Mouse (Mus musculus) MEL (cell line): ENCODE data around the gene Syce2. TPM values are rescaled to one million over a fixed set of nuclear protein-coding genes. Genes with fewer than 3 reads are reported as not detected.
A peak's percentile ranks its signal among the peaks of the same experiment; 100 is the strongest.

Source experiments
- DNase-seq: peaks from one replicate; pipeline ENCODE4 v3.0.0; 2011; ENCODE audit warnings: low read depth, low spot score
- H3K27ac ChIP-seq: 2 replicates; pipeline ENCODE4 v1.5.1; 2012; ENCODE audit warnings: low read depth, mild to moderate bottlenecking, control low read depth, low read length, moderate library complexity; ENCODE audit not compliant: control insufficient read depth
- H3K27me3 ChIP-seq, 2 experiments: fragments of 150-350 bp in 1 of 2; sonication (generic) in 1 of 2; 2 replicates each; pipeline ENCODE4 v1.6.1; 2012; ENCODE audit warnings: low read length in 2 of 2, mild to moderate bottlenecking in 2 of 2, improper control_type of control experiment in 1 of 2, moderate library complexity in 1 of 2; ENCODE audit not compliant: insufficient read depth in 2 of 2, control insufficient read depth in 1 of 2
- H3K36me3 ChIP-seq, 2 experiments: 2 replicates each; pipeline ENCODE4 v1.6.1; 2012 to 2014; ENCODE audit warnings: low read length in 2 of 2, improper control_type of control experiment in 1 of 2, inconsistent platforms in 1 of 2, mild to moderate bottlenecking in 1 of 2; ENCODE audit not compliant: insufficient read depth in 2 of 2, control insufficient read depth in 1 of 2
- H3K4me1 ChIP-seq, 2 experiments: fragments of 150-350 bp in 1 of 2; sonication (generic) in 1 of 2; 2 replicates each; pipeline ENCODE4 v1.6.1; 2012; ENCODE audit warnings: low read length in 2 of 2, improper control_type of control experiment in 1 of 2, mild to moderate bottlenecking in 1 of 2; ENCODE audit not compliant: insufficient read depth in 2 of 2, control insufficient read depth in 1 of 2
- H3K4me3 ChIP-seq, 2 experiments: fragments of 150-350 bp in 1 of 2; sonication (generic) in 1 of 2; 2 replicates each; pipeline ENCODE4 v1.5.1; 2012; ENCODE audit warnings: low read depth in 2 of 2, low read length in 2 of 2, mild to moderate bottlenecking in 2 of 2, moderate library complexity in 2 of 2, control low read depth in 1 of 2, improper control_type of control experiment in 1 of 2; ENCODE audit not compliant: control insufficient read depth in 1 of 2, insufficient read depth in 1 of 2
- H3K79me2 ChIP-seq: 2 replicates; pipeline ENCODE4 v1.6.1; 2012; ENCODE audit warnings: mild to moderate bottlenecking, low read length, moderate library complexity; ENCODE audit not compliant: control insufficient read depth, poor library complexity, insufficient read depth
- H3K9ac ChIP-seq: 2 replicates; pipeline ENCODE4 v1.6.1; 2012; ENCODE audit warnings: low read depth, mild to moderate bottlenecking, control low read depth, low read length, moderate library complexity; ENCODE audit not compliant: control insufficient read depth, poor library complexity, severe bottlenecking
- H3K9me3 ChIP-seq: fragments of 150-350 bp; sonication (generic); replicated peaks from 2 replicates; pipeline ENCODE4 v1.6.1; 2012; ENCODE audit warnings: mild to moderate bottlenecking, low read length, improper control_type of control experiment, moderate library complexity; ENCODE audit not compliant: insufficient read depth
- CHD1 ChIP-seq: IDR thresholded peaks from 2 replicates; pipeline ENCODE4 v1.6.1; 2012; ENCODE audit warnings: low read depth, mild to moderate bottlenecking, inconsistent platforms, low read length, improper control_type of control experiment
- CTCF ChIP-seq, 3 experiments: IDR thresholded peaks in 2 of 3; conservative IDR thresholded peaks in 1 of 3; 2 replicates each; pipeline ENCODE4 v1.5.1; 2011 to 2012; ENCODE audit warnings: low read length in 3 of 3, low read depth in 2 of 3, mild to moderate bottlenecking in 2 of 3, improper control_type of control experiment in 1 of 3, inconsistent platforms in 1 of 3, mixed read lengths in 1 of 3, moderate library complexity in 1 of 3; ENCODE audit not compliant: control insufficient read depth in 1 of 3, insufficient read depth in 1 of 3, poor library complexity in 1 of 3, severe bottlenecking in 1 of 3
- ELF1 ChIP-seq: IDR thresholded peaks from 2 replicates; pipeline ENCODE4 v1.6.1; 2014; ENCODE audit warnings: low read depth, mild to moderate bottlenecking, inconsistent platforms, low read length, improper control_type of control experiment, moderate library complexity
- EP300 ChIP-seq, 2 experiments: IDR thresholded peaks; 2 replicates each; pipeline ENCODE4 v1.6.1; 2011; ENCODE audit warnings: improper control_type of control experiment in 2 of 2, low read length in 2 of 2, low read depth in 1 of 2, mild to moderate bottlenecking in 1 of 2
- ETS1 ChIP-seq: IDR thresholded peaks from 2 replicates; pipeline ENCODE4 v1.6.1; 2012; ENCODE audit warnings: low read depth, mild to moderate bottlenecking, inconsistent platforms, low read length, improper control_type of control experiment, moderate library complexity
- GABPA ChIP-seq: IDR thresholded peaks from 2 replicates; pipeline ENCODE4 v1.6.1; 2012; ENCODE audit warnings: low read depth, mild to moderate bottlenecking, inconsistent platforms, low read length, improper control_type of control experiment, moderate library complexity
- HCFC1 ChIP-seq: IDR thresholded peaks from 2 replicates; pipeline ENCODE4 v1.6.1; 2012; ENCODE audit warnings: low read depth, mild to moderate bottlenecking, inconsistent platforms, low read length, improper control_type of control experiment, moderate library complexity
- JUND ChIP-seq: IDR thresholded peaks from 2 replicates; pipeline ENCODE4 v1.6.1; 2011; ENCODE audit warnings: low read depth, mild to moderate bottlenecking, improper control_type of control experiment, low read length
- KAT2A ChIP-seq: conservative IDR thresholded peaks from 2 replicates; pipeline ENCODE4 v1.6.1; 2012; ENCODE audit warnings: low read depth, low read length, improper control_type of control experiment, inconsistent platforms
- MAFK ChIP-seq: IDR thresholded peaks from 2 replicates; pipeline ENCODE4 v1.6.1; 2011; ENCODE audit warnings: low read depth, mild to moderate bottlenecking, low read length, improper control_type of control experiment, borderline replicate concordance
- MAX ChIP-seq: IDR thresholded peaks from 2 replicates; pipeline ENCODE4 v1.6.1; 2011; ENCODE audit warnings: low read length, improper control_type of control experiment
- MAZ ChIP-seq: IDR thresholded peaks from 2 replicates; pipeline ENCODE4 v1.6.1; 2012; ENCODE audit warnings: low read depth, mild to moderate bottlenecking, inconsistent platforms, low read length, improper control_type of control experiment
- MEF2A ChIP-seq: IDR thresholded peaks from 2 replicates; pipeline ENCODE4 v1.6.1; 2014; ENCODE audit warnings: low read depth, mild to moderate bottlenecking, inconsistent platforms, low read length, improper control_type of control experiment; ENCODE audit not compliant: poor library complexity, insufficient replicate concordance, severe bottlenecking; ENCODE audit errors: extremely low read depth
- MXI1 ChIP-seq: IDR thresholded peaks from 2 replicates; pipeline ENCODE4 v1.6.1; 2011; ENCODE audit warnings: mild to moderate bottlenecking, low read depth, low read length, improper control_type of control experiment
- MYB ChIP-seq: IDR thresholded peaks from 2 replicates; pipeline ENCODE4 v1.6.1; 2011; ENCODE audit warnings: mild to moderate bottlenecking, low read depth, low read length, improper control_type of control experiment
- MYC ChIP-seq: IDR thresholded peaks from 2 replicates; pipeline ENCODE4 v1.6.1; 2011; ENCODE audit warnings: low read depth, mild to moderate bottlenecking, low read length, improper control_type of control experiment, moderate library complexity
- NRF1 ChIP-seq: IDR thresholded peaks from 2 replicates; pipeline ENCODE4 v1.6.1; 2014; ENCODE audit warnings: low read depth, mild to moderate bottlenecking, inconsistent platforms, low read length, improper control_type of control experiment, moderate library complexity; ENCODE audit not compliant: poor library complexity, insufficient read depth, severe bottlenecking
- POLR2A ChIP-seq, 2 experiments: IDR thresholded peaks; 2 replicates each; pipeline ENCODE4 v1.6.1; 2011 to 2012; ENCODE audit warnings: low read length in 2 of 2, mild to moderate bottlenecking in 2 of 2, control low read depth in 1 of 2, improper control_type of control experiment in 1 of 2, low read depth in 1 of 2, moderate library complexity in 1 of 2; ENCODE audit not compliant: control insufficient read depth in 1 of 2, insufficient read depth in 1 of 2, poor library complexity in 1 of 2
- POLR2AphosphoS5 ChIP-seq: IDR thresholded peaks from 2 replicates; pipeline ENCODE4 v1.6.1; 2012; ENCODE audit warnings: low read depth, borderline replicate concordance, mild to moderate bottlenecking, inconsistent platforms, low read length, moderate library complexity, mixed read lengths
- RCOR1 ChIP-seq: IDR thresholded peaks from 2 replicates; pipeline ENCODE4 v1.6.1; 2012; ENCODE audit warnings: low read depth, mild to moderate bottlenecking, inconsistent platforms, low read length, improper control_type of control experiment
- SIN3A ChIP-seq: IDR thresholded peaks from 2 replicates; pipeline ENCODE4 v1.6.1; 2012; ENCODE audit warnings: low read length, improper control_type of control experiment, inconsistent platforms
- SMC3 ChIP-seq: IDR thresholded peaks from 2 replicates; pipeline ENCODE4 v1.6.1; 2011; ENCODE audit warnings: low read depth, low read length, improper control_type of control experiment
- TBP ChIP-seq: IDR thresholded peaks from 2 replicates; pipeline ENCODE4 v1.8.0; 2011; ENCODE audit warnings: low read depth, low read length, improper control_type of control experiment
- UBTF ChIP-seq: IDR thresholded peaks from 2 replicates; pipeline ENCODE4 v1.6.1; 2012; ENCODE audit warnings: low read depth, mild to moderate bottlenecking, inconsistent platforms, low read length, improper control_type of control experiment, moderate library complexity, borderline replicate concordance; ENCODE audit not compliant: insufficient read depth
- ZC3H11A ChIP-seq: IDR thresholded peaks from 2 replicates; pipeline ENCODE4 v1.6.1; 2012; ENCODE audit warnings: low read depth, mild to moderate bottlenecking, inconsistent platforms, low read length, improper control_type of control experiment
- ZMIZ1 ChIP-seq: IDR thresholded peaks from 2 replicates; pipeline ENCODE4 v1.6.1; 2012; ENCODE audit warnings: low read depth, mild to moderate bottlenecking, inconsistent platforms, low read length, improper control_type of control experiment, moderate library complexity
- ZNF384 ChIP-seq: IDR thresholded peaks from 2 replicates; pipeline ENCODE4 v1.6.1; 2012; ENCODE audit warnings: low read depth, mild to moderate bottlenecking, inconsistent platforms, low read length, improper control_type of control experiment
- polyA plus RNA-seq, 2 experiments: library from polyadenylated mRNA; stranded (reverse) in 1 of 2; unstranded in 1 of 2; fragments of >175 nt in 1 of 2; fragments of >200 nt in 1 of 2; gene quantifications; 2 replicates each; pipeline versions ENCODE4 v1.2.1 to v1.2.4; 2012; ENCODE audit warnings: low replicate concordance in 2 of 2, low read depth in 1 of 2; ENCODE audit not compliant: insufficient read length in 2 of 2, insufficient read depth in 1 of 2, missing spikeins in 1 of 2
- total RNA-seq: library from RNA; depleted of rRNA; stranded (reverse); fragments of 300-350 nt; gene quantifications from 2 replicates; pipeline ENCODE4 v1.2.3, GENCODE M21; 2012

Syce2 gene
- total and polyA plus RNA-seq, 3 experiments = 75.5 to 115 TPM; not detected in 1

- no peak for TF ChIP-seq UBTF
- TF ChIP-seq EP300 (IDR thresholded peaks at IDR 0.05; ENCODE audit: low read depth in 1 of 2, low read length in 2 of 2) = no peak
- no peak for TF ChIP-seq POLR2A (IDR thresholded peaks at IDR 0.05; ENCODE audit: control insufficient read depth in 1 of 2, insufficient read depth in 1 of 2, low read depth in 1 of 2, low read length in 2 of 2, poor library complexity in 1 of 2)
- TF ChIP-seq ZMIZ1 = no peak
- no peak for TF ChIP-seq ETS1
- TF ChIP-seq POLR2AphosphoS5 = no peak
- TF ChIP-seq KAT2A = no peak; the same call in 1 of the 2 replicates
- no peak for TF ChIP-seq SIN3A
- no peak for TF ChIP-seq MAZ
- TF ChIP-seq ZNF384 = no peak
- no peak for TF ChIP-seq SMC3
- Histone ChIP-seq H3K27me3 (no peaks in the 10 kb centered on the region), H3K9me3 (no peaks in the 10 kb centered on the region), H3K79me2 (peaks cover 35% of the 10 kb centered on the region), H3K4me3 (peak overlapping the region in 1 of 2 experiments; percentile 38; a peak in 1 of 4 replicates), H3K4me1 (peaks cover 2 to 39% of the 10 kb centered on the region in 2 experiments; a peak in 3 of 4 replicates), H3K36me3 (peaks cover 0 to 31% of the 10 kb centered on the region in 2 experiments; a peak in 2 of 4 replicates), H3K27ac (peak overlapping the region; percentile 96), H3K9ac (peak overlapping the region; percentile 69)
- no peak for DNase-seq
Observed at GRCm38 (mm10) chr8:84912391-84912790, 40.5 kb downstream of the Syce2 start.

- Histone ChIP-seq H3K4me1 (peaks cover 2 to 35% of the 10 kb centered on the region in 2 experiments; a peak in 3 of 4 replicates), H3K27me3 (no peaks in the 10 kb centered on the region), H3K27ac (peak overlapping the region; percentile 96), H3K4me3 (peak overlapping the region; percentile 38 to 49), H3K9me3 (no peaks in the 10 kb centered on the region), H3K36me3 (peaks cover 0 to 28% of the 10 kb centered on the region in 2 experiments; a peak in 2 of 4 replicates), H3K79me2 (peaks cover 35% of the 10 kb centered on the region), H3K9ac (peak overlapping the region; percentile 69)
- peak; percentile 96 for DNase-seq
- TF ChIP-seq EP300 (IDR thresholded peaks at IDR 0.05; ENCODE audit: low read depth in 1 of 2, low read length in 2 of 2) (peak; percentile 43 to 77), NRF1 (peak; percentile 85), ZC3H11A (no peak), ELF1 (peak; percentile 71; the same call in 1 of the 2 replicates), GABPA (no peak), MAX (peak; percentile 73; the same call in 1 of the 2 replicates), HCFC1 (peak; percentile 55; the same call in 1 of the 2 replicates), ZNF384 (no peak), CTCF (IDR thresholded peaks at IDR 0.05 in 2 of 3, conservative IDR thresholded peaks at IDR 0.05 in 1 of 3; ENCODE audit: control insufficient read depth in 1 of 3, insufficient read depth in 1 of 3, low read depth in 2 of 3, low read length in 3 of 3, poor library complexity in 1 of 3, severe bottlenecking in 1 of 3) (no peak), MAFK (no peak; the same call in 1 of the 2 replicates), MEF2A (peak; percentile 46; the same call in 1 of the 2 replicates), MYC (0 out of 2 replicates have a peak, but pooled peaks have one; percentile 74), KAT2A (no peak), TBP (0 out of 2 replicates have a peak, but pooled peaks have one; percentile 63), SMC3 (peak; percentile 15; the same call in 1 of the 2 replicates), JUND (no peak), RCOR1 (no peak), CHD1 (0 out of 2 replicates have a peak, but pooled peaks have one; percentile 55), MXI1 (peak; percentile 70), POLR2A (IDR thresholded peaks at IDR 0.05; ENCODE audit: control insufficient read depth in 1 of 2, insufficient read depth in 1 of 2, low read depth in 1 of 2, low read length in 2 of 2, poor library complexity in 1 of 2) (peak; percentile 71 to 79), UBTF (no peak), MYB (no peak)
Observed at GRCm38 (mm10) chr8:84912895-84913501, 41.1 kb downstream of the Syce2 start.
